8 mouse cellular contexts compared by ENCODE assay signal in the genomic region with DNA sequence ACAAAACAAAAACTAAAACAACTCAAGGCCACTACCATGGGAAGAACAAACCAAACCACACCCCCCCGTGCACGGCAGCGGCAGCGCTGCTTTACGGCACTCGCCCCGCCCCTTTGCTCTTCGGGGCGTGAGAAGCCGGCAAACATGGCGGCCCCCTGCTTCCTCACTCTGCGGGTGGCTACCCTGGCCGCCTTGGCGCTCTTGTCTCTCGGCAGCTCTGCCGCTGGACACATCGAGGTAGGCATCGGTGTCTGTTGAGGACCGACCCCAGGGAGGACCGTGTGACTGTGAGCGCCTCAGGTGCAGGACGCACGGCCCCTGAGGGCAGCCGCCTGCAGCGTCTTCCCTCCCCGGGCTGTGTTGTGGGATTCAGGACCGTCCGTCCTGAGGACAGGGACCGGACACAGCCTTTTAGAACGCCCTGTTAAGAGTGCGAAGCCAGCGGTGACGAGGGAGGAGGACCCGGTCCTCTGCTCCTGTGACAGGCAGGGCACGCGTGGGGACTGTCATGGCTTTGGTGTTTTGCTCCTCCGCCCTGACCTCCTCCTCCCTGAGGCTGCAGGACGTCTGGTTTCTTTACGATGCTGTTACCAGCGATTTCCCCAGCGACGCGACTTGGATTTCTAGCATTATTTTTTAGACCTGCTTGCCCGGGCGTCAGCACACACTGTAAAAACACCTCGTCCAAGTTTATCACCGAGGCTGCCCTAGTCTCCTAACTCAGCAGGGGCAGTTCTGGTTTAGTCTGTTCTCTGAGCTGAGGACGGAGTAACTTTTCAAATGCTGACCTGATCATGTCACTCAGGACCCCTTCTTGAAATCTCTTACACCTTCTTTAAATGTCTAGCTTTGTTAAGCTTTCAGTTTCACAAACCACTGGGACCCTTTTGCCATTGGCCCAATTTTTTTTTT. TPM values are rescaled to one million over a fixed set of nuclear protein-coding genes. Genes with fewer than 3 reads are reported as not detected.
DNase-seq lines count a peak whose midpoint lies in the region; ATAC-seq lines count a peak whose summit lies in the region.

A gene (plus strand): TSS at position 110 of the 912 bp plus-strand sequence.

- under 1% methylated on average over 48 of the region's 48 CpGs for WGBS in heart, embryonic 13.5 days
- WGBS in liver, embryonic 13.5 days (ENCODE audit: insufficient replicate concordance), result under 1% methylated on average over 48 of the region's 48 CpGs
- under 1% methylated on average over 48 of the region's 48 CpGs for WGBS in stomach, embryonic 16.5 days

- ATAC-seq in erythroid progenitor cell, adult 5-6 weeks (replicated peaks; ENCODE audit: low FRiP score, poor library complexity, severe bottlenecking), result peak; percentile 94
- ATAC-seq in heart, embryonic 13.5 days (ENCODE audit: extremely low read depth, insufficient number of reproducible peaks, low FRiP score, low TSS enrichment), result peak; percentile 82; the same call in 1 of the 2 replicates
- peak; percentile 86 for ATAC-seq in liver, embryonic 13.5 days (ENCODE audit: low read depth)
- peak; percentile 90 for ATAC-seq in stomach, embryonic 16.5 days (ENCODE audit: insufficient read depth, low FRiP score)

- H3K27me3 ChIP-seq in heart, embryonic 13.5 days (replicated peaks), result no peaks in the 10 kb centered on the region
- H3K27me3 ChIP-seq in liver, embryonic 13.5 days, result no peaks in the 10 kb centered on the region
- no peaks in the 10 kb centered on the region for H3K27me3 ChIP-seq in stomach, embryonic 16.5 days (ENCODE audit: control insufficient read depth, insufficient read depth, low read length)

- no peaks in the 10 kb centered on the region for H3K36me3 ChIP-seq in heart, embryonic 13.5 days
- H3K36me3 ChIP-seq in liver, embryonic 13.5 days, result no peaks in the 10 kb centered on the region
- no peaks in the 10 kb centered on the region for H3K36me3 ChIP-seq in stomach, embryonic 16.5 days (ENCODE audit: control insufficient read depth, insufficient read depth, low read length)

- peaks cover 11% of the 10 kb centered on the region for H3K4me1 ChIP-seq in heart, embryonic 13.5 days
- H3K4me1 ChIP-seq in liver, embryonic 13.5 days (replicated peaks), result peaks cover 15% of the 10 kb centered on the region
- 0 out of 2 replicates have a peak, but pooled peaks cover 4% of the 10 kb centered on the region for H3K4me1 ChIP-seq in stomach, embryonic 16.5 days (ENCODE audit: control insufficient read depth, insufficient read depth, low read length)

- peak within 1 kb of the TSS; percentile 40; the same call in 1 of the 2 replicates for H3K27ac ChIP-seq in heart, embryonic 13.5 days (replicated peaks)
- H3K27ac ChIP-seq in liver, embryonic 13.5 days, result peak within 1 kb of the TSS; percentile 48; the same call in 1 of the 2 replicates
- no peak within 1 kb of the TSS; the same call in 1 of the 2 replicates for H3K27ac ChIP-seq in stomach, embryonic 16.5 days (ENCODE audit: low read length)

- DNase-seq in CD4-positive helper T cell, adult 2 months (ENCODE audit: low read depth, low spot score), result peak; percentile 95
- DNase-seq in brain, embryonic 18.5 days (ENCODE audit: low read depth, low spot score), result peak; percentile 59
- DNase-seq in kidney, postnatal 14 days, result peak; percentile 93
- peak; percentile 87 for DNase-seq in liver, embryonic 13.5 days
- DNase-seq in neural tube, embryonic 10.5 days (ENCODE audit: extremely low spot score, low spot score), result peak; percentile 94

- H3K4me2 ChIP-seq in heart, embryonic 13.5 days, result peak within 1 kb of the TSS; percentile 90
- H3K4me2 ChIP-seq in liver, embryonic 13.5 days, result peak within 1 kb of the TSS; percentile 83
- peak within 1 kb of the TSS; percentile 61 for H3K4me2 ChIP-seq in stomach, embryonic 16.5 days (ENCODE audit: low read depth, low read length)

- peak within 1 kb of the TSS; percentile 88 for H3K9ac ChIP-seq in heart, embryonic 13.5 days
- H3K9ac ChIP-seq in liver, embryonic 13.5 days, result peak within 1 kb of the TSS; percentile 86
- peak within 1 kb of the TSS; percentile 90 for H3K9ac ChIP-seq in stomach, embryonic 16.5 days (ENCODE audit: low read length)

- peak within 1 kb of the TSS; percentile 95 for H3K4me3 ChIP-seq in heart, embryonic 13.5 days
- H3K4me3 ChIP-seq in liver, embryonic 13.5 days (replicated peaks), result peak within 1 kb of the TSS; percentile 96
- peak within 1 kb of the TSS; percentile 96 for H3K4me3 ChIP-seq in stomach, embryonic 16.5 days (replicated peaks; ENCODE audit: low read length)

- H3K9me3 ChIP-seq in heart, embryonic 13.5 days, result no peaks in the 10 kb centered on the region
- no peaks in the 10 kb centered on the region for H3K9me3 ChIP-seq in liver, embryonic 13.5 days (replicated peaks)
- no peaks in the 10 kb centered on the region for H3K9me3 ChIP-seq in stomach, embryonic 16.5 days (replicated peaks; ENCODE audit: control insufficient read depth, low read length)

RNA-seq across cellular contexts. Expression of the gene that starts here (rescaled TPM):
- total RNA-seq in erythroid progenitor cell, adult 5-6 weeks (2015; ENCODE audit: low replicate concordance), result 9.4 and 21.4 TPM in 2 replicates
- 17.6 and 27.5 TPM in 2 replicates for total RNA-seq in erythroid progenitor cell, adult 5-6 weeks (2017; ENCODE audit: low replicate concordance)
- 37.1 and 37.6 TPM in 2 replicates for polyA plus RNA-seq in heart, embryonic 13.5 days (2015; fragmentation: Nextera tagmentation; extraction: Ambion mirVana)
- 24.2 and 24.9 TPM in 2 replicates for polyA plus RNA-seq in liver, embryonic 13.5 days (2015; fragmentation: Nextera tagmentation; extraction: Ambion mirVana)
- polyA plus RNA-seq in stomach, embryonic 16.5 days (2015; fragmentation: Nextera tagmentation; extraction: Ambion mirVana), result 39.0 and 47.0 TPM in 2 replicates
